Mouse (Mus musculus) brain, embryonic 14.5 days (tissue): ENCODE measurements around the gene Calhm5. TPM values are rescaled to one million over a fixed set of nuclear protein-coding genes. Genes with fewer than 3 reads are reported as not detected.
A peak's percentile ranks its signal among the peaks of the same experiment; 100 is the strongest.

ENCODE experiments used
- DNase-seq: peaks from one replicate; pipeline ENCODE4 v3.0.0-alpha.2; 2011; ENCODE audit warnings: low read depth
- CTCF ChIP-seq: fragments of 200-500 bp; IDR thresholded peaks from 2 replicates; pipeline ENCODE4 v1.5.1; 2012; ENCODE audit warnings: inconsistent platforms, mild to moderate bottlenecking, moderate library complexity, borderline replicate concordance; ENCODE audit not compliant: insufficient read depth, insufficient read length; ENCODE audit errors: extremely low read depth
- POLR2A ChIP-seq: fragments of 200-500 bp; IDR thresholded peaks from 2 replicates; pipeline ENCODE4 v1.6.1; 2012; ENCODE audit warnings: mild to moderate bottlenecking, inconsistent platforms, borderline replicate concordance; ENCODE audit not compliant: poor library complexity, insufficient read depth, insufficient read length, severe bottlenecking; ENCODE audit errors: extremely low read depth
- polyA plus RNA-seq: library from polyadenylated mRNA; depleted of rRNA; stranded (reverse); fragments of >200 nt; gene quantifications from 2 replicates; pipeline ENCODE4 v1.2.3, GENCODE M21; 2012

Calhm5 gene
- polyA plus RNA-seq, 1 experiment, result 0.33 TPM

DNA sequence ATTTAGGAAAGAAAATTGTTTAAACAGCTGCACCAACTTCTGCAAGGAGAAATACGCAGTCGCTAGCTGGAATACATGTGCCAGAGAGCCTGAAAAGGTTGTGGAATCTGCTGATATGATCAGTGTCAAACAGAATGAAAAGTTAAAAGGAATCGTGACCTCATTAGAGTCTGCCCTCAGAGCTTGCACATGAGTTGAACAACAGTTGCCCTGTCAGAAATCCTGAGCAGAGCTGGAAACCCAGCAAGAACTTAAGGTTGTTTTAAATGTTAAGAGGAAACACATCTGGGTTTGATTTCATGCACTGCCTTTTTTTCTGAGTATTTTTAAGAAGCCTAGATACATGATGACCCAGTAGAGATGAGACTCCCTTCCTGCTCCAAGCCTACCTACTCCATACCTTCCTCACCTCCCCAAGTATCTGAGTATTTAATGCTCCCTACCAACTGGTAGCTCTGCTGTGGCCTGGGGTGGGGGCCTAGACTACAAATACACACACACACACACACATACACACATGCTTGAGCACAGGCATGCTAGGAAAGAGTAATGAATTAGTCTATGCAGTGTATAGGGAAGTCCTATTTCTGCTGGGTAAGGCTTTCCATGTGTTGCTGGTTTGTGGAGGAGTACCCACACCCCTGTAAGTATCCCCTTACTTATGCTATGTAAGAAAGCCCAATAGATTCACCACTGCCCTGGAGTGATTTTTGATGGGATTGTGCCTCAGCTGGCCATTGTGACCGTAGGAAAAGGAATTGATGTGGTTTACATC, 15.8 kb upstream of the Calhm5 start:
- DNase-seq, result no peak
- TF ChIP-seq POLR2A (no peak), CTCF (no peak)

DNA sequence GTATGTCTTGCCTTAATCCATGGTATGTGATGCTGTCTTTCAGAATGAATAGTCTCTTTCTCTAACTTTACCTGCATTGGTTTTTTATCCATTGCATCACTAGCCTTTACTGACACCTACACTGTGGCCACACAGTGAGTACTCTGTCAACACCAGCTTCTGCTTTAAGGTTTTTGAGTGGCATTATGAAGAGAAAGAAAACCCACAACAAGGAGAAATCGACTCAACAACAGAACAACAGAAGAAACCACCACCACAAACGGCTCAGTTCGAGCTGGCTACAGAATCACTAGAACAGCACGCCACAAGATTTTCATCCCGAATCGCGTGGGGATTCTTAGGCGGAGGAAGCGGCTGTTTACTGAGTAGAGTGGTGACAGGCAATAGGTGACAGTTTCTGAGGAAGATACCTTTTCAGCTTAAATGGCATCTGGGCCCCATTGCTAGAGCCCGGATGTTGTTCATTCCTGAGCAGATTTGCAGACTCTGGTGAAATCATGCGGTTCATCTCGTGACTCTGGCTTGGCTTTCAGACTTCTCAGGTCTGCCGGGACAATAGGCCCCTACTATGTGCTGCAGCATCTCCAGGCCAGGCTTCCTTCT, 14.6 kb upstream of the Calhm5 start:
- TF ChIP-seq CTCF (no peak), POLR2A (no peak)
- DNase-seq, result no peak

GRCm38 (mm10) chr10:34095964-34096363, 355 bp downstream of the Calhm5 start:
- no peak for TF ChIP-seq POLR2A
- no peak for TF ChIP-seq CTCF
- no peak for DNase-seq

- TF ChIP-seq CTCF, result no peak
- TF ChIP-seq POLR2A, result no peak
Measured at GRCm38 (mm10) chr10:34095147-34095546, 1.2 kb downstream of the Calhm5 start.

GRCm38 (mm10) chr10:34091888-34092287, 4.4 kb downstream of the Calhm5 start:
- no peak for TF ChIP-seq POLR2A
- no peak for TF ChIP-seq CTCF
- DNase-seq, result peak; percentile 34

More at GRCm38 (mm10) chr10:34095147-34095546, 1.2 kb downstream of the Calhm5 start:
- DNase-seq, result no peak

DNA sequence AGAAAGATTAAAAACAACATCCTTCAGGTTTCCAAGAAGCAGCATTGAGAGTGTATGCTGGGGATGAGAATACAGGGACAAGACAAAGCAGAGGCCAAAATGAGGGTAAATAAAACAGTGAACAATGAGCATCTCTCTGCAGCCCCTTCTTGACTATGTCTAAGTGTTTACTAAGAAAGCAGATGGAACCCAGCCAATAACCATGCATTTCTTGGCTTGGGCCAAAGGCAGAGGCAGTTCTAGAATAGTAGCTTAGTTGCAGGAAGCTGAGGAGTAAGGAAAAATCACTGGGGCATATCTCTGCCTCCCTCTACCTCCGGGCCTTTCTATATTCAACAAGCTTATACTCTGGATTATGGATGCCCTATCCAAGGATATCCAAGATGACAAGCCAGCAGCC, 5.8 kb downstream of the Calhm5 start:
- DNase-seq, result peak; percentile 42
- TF ChIP-seq CTCF, result no peak

DNA sequence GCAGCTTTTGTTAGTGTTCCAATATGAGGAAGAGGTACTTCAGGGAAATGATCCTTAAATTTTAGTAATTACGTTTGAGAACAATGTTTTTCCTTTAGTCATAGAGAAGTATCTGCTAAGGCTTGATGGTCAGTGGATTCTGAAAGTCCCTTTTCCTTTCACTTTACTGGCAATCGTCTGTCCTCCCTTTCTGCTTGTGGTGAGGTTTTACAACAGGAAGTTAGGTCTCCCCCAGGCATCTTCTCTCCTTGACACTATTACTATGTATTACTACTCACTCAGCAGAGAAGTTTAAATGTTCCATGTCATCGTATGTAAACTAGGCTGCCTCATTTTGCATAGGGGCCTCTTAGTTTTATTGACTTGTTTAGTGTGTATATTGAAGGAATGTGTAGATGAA, 6.8 kb downstream of the Calhm5 start:
- no peak for TF ChIP-seq POLR2A
- no peak for TF ChIP-seq CTCF
- no peak for DNase-seq

DNA sequence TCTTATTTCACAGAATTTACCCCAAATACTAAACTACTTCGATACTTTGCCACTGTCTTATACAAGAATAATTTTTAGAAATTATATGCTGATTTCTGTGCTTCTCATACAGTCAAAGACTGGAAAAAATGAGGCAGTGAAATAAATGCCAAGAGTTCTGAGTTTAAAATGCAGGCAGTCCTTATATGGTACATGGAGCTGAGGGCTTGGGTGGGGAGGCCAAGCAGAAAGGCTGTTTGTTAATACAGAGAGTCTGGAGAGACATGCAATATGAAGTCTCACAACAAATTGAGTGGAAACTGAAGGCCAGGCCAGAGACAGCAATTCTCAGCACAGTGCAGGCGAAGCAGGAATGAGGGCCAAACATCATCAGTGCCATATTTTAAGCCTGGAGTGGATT, 7.8 kb downstream of the Calhm5 start:
- no peak for TF ChIP-seq CTCF
- TF ChIP-seq POLR2A, result no peak
- no peak for DNase-seq

GRCm38 (mm10) chr10:34086514-34086913, 9.8 kb downstream of the Calhm5 start:
- no peak for DNase-seq
- TF ChIP-seq POLR2A, result no peak
- no peak for TF ChIP-seq CTCF

DNA sequence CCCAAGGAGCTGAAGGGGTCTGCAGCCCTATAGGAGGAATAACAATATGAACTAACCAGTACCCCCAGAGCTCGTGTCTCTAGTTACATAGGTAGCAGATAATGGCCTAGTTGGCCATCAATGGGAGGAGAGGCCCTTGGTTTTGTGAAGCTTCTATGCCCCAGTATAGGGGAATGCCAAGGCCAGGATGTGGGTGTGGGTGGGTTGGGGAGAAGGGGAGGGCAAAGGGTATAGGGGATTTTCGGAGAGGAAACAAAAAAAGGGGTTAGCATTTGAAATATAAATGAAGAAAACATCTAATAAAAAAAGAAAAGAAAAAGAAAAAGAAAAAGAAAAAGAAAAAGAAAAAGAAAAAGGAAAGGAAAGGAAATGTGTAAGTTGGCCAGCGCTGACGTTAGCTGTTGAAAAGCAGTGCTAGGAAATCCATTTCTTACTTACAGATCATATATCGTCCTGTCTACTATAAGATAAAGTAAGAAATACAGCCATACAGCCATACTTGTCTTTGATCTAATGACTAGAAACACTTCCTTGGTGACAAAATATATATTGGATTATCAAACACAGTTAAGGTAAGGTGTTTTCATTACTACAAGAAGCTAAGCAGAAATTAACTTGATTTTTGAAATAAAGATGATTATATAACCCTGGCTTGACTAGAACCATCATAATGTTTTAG, 21.7 kb downstream of the Calhm5 start:
- no peak for DNase-seq
- TF ChIP-seq POLR2A (no peak), CTCF (no peak)

- peak; percentile 13; the same call in 1 of the 2 replicates for TF ChIP-seq CTCF
- no peak for TF ChIP-seq POLR2A
- DNase-seq, result peak; percentile 15
Measured at GRCm38 (mm10) chr10:34071650-34072049, 24.7 kb downstream of the Calhm5 start.
